Mouse (Mus musculus) CH12.LX (cell line): ENCODE results near the gene Ganab.

Experiments used
- CHD1 ChIP-seq: IDR thresholded peaks from 2 replicates; pipeline ENCODE4 v1.6.1; 2012; ENCODE audit warnings: low read depth, low read length, improper control_type of control experiment, inconsistent platforms
- CHD2 ChIP-seq: IDR thresholded peaks from 2 replicates; pipeline ENCODE4 v1.6.1; 2011; ENCODE audit warnings: low read length, improper control_type of control experiment
- CTCF ChIP-seq, 2 experiments: IDR thresholded peaks in 1 of 2; conservative IDR thresholded peaks in 1 of 2; 2 replicates each; pipeline ENCODE4 v1.5.1; 2011 to 2012; ENCODE audit warnings: low read depth in 2 of 2, low read length in 2 of 2, improper control_type of control experiment in 1 of 2, inconsistent platforms in 1 of 2, mild to moderate bottlenecking in 1 of 2, moderate library complexity in 1 of 2
- HCFC1 ChIP-seq: IDR thresholded peaks from 2 replicates; pipeline ENCODE4 v1.6.1; 2012; ENCODE audit warnings: low read depth, mild to moderate bottlenecking, inconsistent platforms, low read length, improper control_type of control experiment
- JUND ChIP-seq: conservative IDR thresholded peaks from 2 replicates; pipeline ENCODE4 v1.6.1; 2011; ENCODE audit warnings: low read depth, low read length, improper control_type of control experiment
- MAFK ChIP-seq: IDR thresholded peaks from 2 replicates; pipeline ENCODE4 v1.6.1; 2011; ENCODE audit warnings: low read length, improper control_type of control experiment; ENCODE audit not compliant: insufficient replicate concordance
- POLR2A ChIP-seq: IDR thresholded peaks from 2 replicates; pipeline ENCODE4 v1.6.1; 2011; ENCODE audit warnings: low read depth, mild to moderate bottlenecking, improper control_type of control experiment, low read length
- RAD21 ChIP-seq: IDR thresholded peaks from 2 replicates; pipeline ENCODE4 v1.6.1; 2011; ENCODE audit warnings: low read depth, mild to moderate bottlenecking, low read length, improper control_type of control experiment, moderate library complexity

DNA sequence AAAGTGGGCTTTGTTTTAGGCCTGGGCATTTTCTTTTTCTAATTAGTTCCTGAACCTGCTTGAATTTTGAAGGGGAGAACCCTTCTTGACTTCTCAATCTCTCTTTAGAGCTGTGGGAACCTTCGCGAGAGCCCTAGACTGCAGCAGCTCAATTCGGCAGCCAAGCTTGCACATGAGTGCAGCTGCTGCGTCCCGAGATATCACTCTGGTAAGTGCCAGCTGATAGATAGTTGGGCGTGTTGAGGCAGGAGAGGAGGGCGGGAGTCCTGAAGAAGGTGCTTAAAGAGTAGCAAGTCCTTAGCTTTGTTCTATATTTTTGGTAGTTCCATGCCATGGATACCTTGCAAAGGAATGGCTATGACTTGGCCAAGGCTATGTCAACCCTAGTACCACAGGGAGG, 49.1 kb downstream of the Ganab start:
- no peak for TF ChIP-seq JUND
- TF ChIP-seq RAD21, result no peak
- no peak for TF ChIP-seq CTCF (conservative IDR thresholded peaks at IDR 0.05 in 1 of 2, IDR thresholded peaks at IDR 0.05 in 1 of 2; ENCODE audit: low read depth in 2 of 2, low read length in 2 of 2)
- TF ChIP-seq MAFK, result no peak
- TF ChIP-seq HCFC1, result no peak
- TF ChIP-seq POLR2A, result no peak
- no peak for TF ChIP-seq CHD1
- TF ChIP-seq CHD2, result no peak
